Mouse (Mus musculus): Measurements from ENCODE around the gene Aamdc.

GRCm38 (mm10) chr7:97500555-97501209, 78.6 kb downstream of the Aamdc start:
- no peak for TF ChIP-seq POLR2A (IDR thresholded peaks at IDR 0.05; ENCODE audit: borderline replicate concordance, extremely low read depth, insufficient read depth, insufficient read length, poor library complexity, severe bottlenecking)
- TF ChIP-seq CTCF (IDR thresholded peaks at IDR 0.05; ENCODE audit: borderline replicate concordance, extremely low read depth, insufficient read depth, insufficient read length) = no peak
